8 mouse cellular contexts compared by ENCODE assay signal in the genomic region with DNA sequence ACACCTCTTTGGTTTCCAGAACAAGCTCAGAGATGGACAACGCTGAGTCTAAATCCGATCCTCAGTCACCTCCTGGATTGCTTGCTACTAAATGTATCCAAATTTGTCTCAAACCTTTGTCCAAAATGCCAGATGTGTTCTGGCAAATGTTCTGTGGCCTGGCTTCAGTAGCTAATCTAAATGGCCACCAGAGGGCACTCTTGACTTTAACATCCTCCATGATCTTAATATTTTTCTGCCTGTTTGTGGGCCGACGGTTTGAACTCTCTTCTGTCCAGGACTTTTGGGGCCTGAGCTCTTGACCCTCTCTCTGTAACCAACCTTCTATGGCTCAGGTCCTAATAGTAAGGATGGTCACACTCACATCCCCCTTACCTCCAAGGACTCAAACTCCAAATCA. TPM values are rescaled to one million over a fixed set of nuclear protein-coding genes. Genes with fewer than 3 reads are reported as not detected.
DNase-seq lines count a peak whose midpoint lies in the region; ATAC-seq and TF ChIP-seq lines count a peak whose summit lies in the region.

No protein-coding gene starts in this region.

- no peaks in the 10 kb centered on the region for H3K9me3 ChIP-seq in forebrain, embryonic 14.5 days (replicated peaks; ENCODE audit: control insufficient read depth, low read length)
- no peaks in the 10 kb centered on the region; the same call in 1 of the 2 replicates for H3K9me3 ChIP-seq in forebrain, embryonic 13.5 days (replicated peaks)
- H3K9me3 ChIP-seq in midbrain, postnatal 0 days (ENCODE audit: low read length): no peaks in the 10 kb centered on the region
- H3K9me3 ChIP-seq in midbrain, embryonic 13.5 days: no peaks in the 10 kb centered on the region
- H3K9me3 ChIP-seq in lung, embryonic 14.5 days (ENCODE audit: low read depth, low read length): no peaks in the 10 kb centered on the region

- no peak for ATAC-seq in forebrain, embryonic 14.5 days
- ATAC-seq in forebrain, embryonic 13.5 days: no peak
- no peak for ATAC-seq in midbrain, postnatal 0 days (ENCODE audit: low FRiP score)
- no peak for ATAC-seq in midbrain, embryonic 13.5 days
- ATAC-seq in lung, embryonic 14.5 days (ENCODE audit: insufficient read depth): peak; percentile 44; the same call in 1 of the 2 replicates

- peak; percentile 82 for TF ChIP-seq CTCF in midbrain, postnatal 0 days (IDR thresholded peaks at IDR 0.05)
- peak; percentile 79 for TF ChIP-seq CTCF in lung, embryonic 14.5 days (IDR thresholded peaks at IDR 0.05; ENCODE audit: low read depth)

- H3K4me1 ChIP-seq in forebrain, embryonic 14.5 days (ENCODE audit: control insufficient read depth, insufficient read depth, low read length): no peaks in the 10 kb centered on the region
- no peaks in the 10 kb centered on the region for H3K4me1 ChIP-seq in forebrain, embryonic 13.5 days
- H3K4me1 ChIP-seq in midbrain, postnatal 0 days (ENCODE audit: insufficient read depth, low read length): no peaks in the 10 kb centered on the region
- no peaks in the 10 kb centered on the region for H3K4me1 ChIP-seq in midbrain, embryonic 13.5 days (replicated peaks)
- no peaks in the 10 kb centered on the region for H3K4me1 ChIP-seq in lung, embryonic 14.5 days (ENCODE audit: insufficient read depth)

- WGBS in forebrain, embryonic 14.5 days: 22% methylated on average over 4 of the region's 4 CpGs
- WGBS in forebrain, embryonic 13.5 days: 22% methylated on average over 4 of the region's 4 CpGs
- 25% methylated on average over 4 of the region's 4 CpGs for WGBS in midbrain, postnatal 0 days
- WGBS in midbrain, embryonic 13.5 days: 27% methylated on average over 4 of the region's 4 CpGs
- WGBS in lung, embryonic 14.5 days: 14% methylated on average over 4 of the region's 4 CpGs

- intact Hi-C loops in gastrocnemius, postnatal 14 days (cut with DNase I; ENCODE audit: low total_unique reads): no loop called here

- 0 out of 2 replicates have a peak, but pooled peaks cover 4% of the 10 kb centered on the region for H3K27me3 ChIP-seq in forebrain, embryonic 14.5 days (replicated peaks; ENCODE audit: control insufficient read depth, insufficient read depth, low read length)
- peaks cover 17% of the 10 kb centered on the region for H3K27me3 ChIP-seq in forebrain, embryonic 13.5 days
- H3K27me3 ChIP-seq in midbrain, postnatal 0 days (ENCODE audit: insufficient read depth, low read length): peaks cover 8% of the 10 kb centered on the region; the same call in 1 of the 2 replicates
- H3K27me3 ChIP-seq in midbrain, embryonic 13.5 days: peaks cover 15% of the 10 kb centered on the region; the same call in 1 of the 2 replicates
- H3K27me3 ChIP-seq in lung, embryonic 14.5 days (ENCODE audit: insufficient read depth, low read length): peaks cover 2% of the 10 kb centered on the region; the same call in 1 of the 2 replicates

- H3K9ac ChIP-seq in forebrain, embryonic 14.5 days (ENCODE audit: low read length): no peak overlapping the region
- no peak overlapping the region for H3K9ac ChIP-seq in forebrain, embryonic 13.5 days
- no peak overlapping the region for H3K9ac ChIP-seq in midbrain, postnatal 0 days (replicated peaks; ENCODE audit: low read length, poor library complexity, severe bottlenecking)
- H3K9ac ChIP-seq in midbrain, embryonic 13.5 days (replicated peaks): no peak overlapping the region
- no peak overlapping the region for H3K9ac ChIP-seq in lung, embryonic 14.5 days

- H3K27ac ChIP-seq in forebrain, embryonic 14.5 days (ENCODE audit: low read depth, low read length): no peak overlapping the region
- no peak overlapping the region for H3K27ac ChIP-seq in forebrain, embryonic 13.5 days
- H3K27ac ChIP-seq in midbrain, postnatal 0 days (ENCODE audit: low read depth, low read length): no peak overlapping the region
- no peak overlapping the region for H3K27ac ChIP-seq in midbrain, embryonic 13.5 days
- H3K27ac ChIP-seq in lung, embryonic 14.5 days (ENCODE audit: low read depth): no peak overlapping the region

- H3K36me3 ChIP-seq in forebrain, embryonic 14.5 days (ENCODE audit: control insufficient read depth, insufficient read depth, low read length): no peaks in the 10 kb centered on the region
- no peaks in the 10 kb centered on the region for H3K36me3 ChIP-seq in forebrain, embryonic 13.5 days (ENCODE audit: poor library complexity, severe bottlenecking)
- H3K36me3 ChIP-seq in midbrain, postnatal 0 days (ENCODE audit: insufficient read depth, low read length): no peaks in the 10 kb centered on the region
- no peaks in the 10 kb centered on the region for H3K36me3 ChIP-seq in midbrain, embryonic 13.5 days
- H3K36me3 ChIP-seq in lung, embryonic 14.5 days (ENCODE audit: insufficient read depth): no peaks in the 10 kb centered on the region

- H3K4me3 ChIP-seq in forebrain, embryonic 14.5 days (ENCODE audit: low read depth, low read length): no peak overlapping the region
- no peak overlapping the region for H3K4me3 ChIP-seq in forebrain, embryonic 13.5 days
- H3K4me3 ChIP-seq in midbrain, postnatal 0 days (ENCODE audit: low read depth, low read length): no peak overlapping the region
- H3K4me3 ChIP-seq in midbrain, embryonic 13.5 days (replicated peaks): no peak overlapping the region
- no peak overlapping the region for H3K4me3 ChIP-seq in lung, embryonic 14.5 days (ENCODE audit: low read depth, low read length)

- no peak overlapping the region for H3K4me2 ChIP-seq in forebrain, embryonic 14.5 days (ENCODE audit: low read length)
- H3K4me2 ChIP-seq in forebrain, embryonic 13.5 days: no peak overlapping the region
- no peak overlapping the region for H3K4me2 ChIP-seq in midbrain, postnatal 0 days (ENCODE audit: low read depth, low read length, poor library complexity, severe bottlenecking)
- H3K4me2 ChIP-seq in midbrain, embryonic 13.5 days (replicated peaks): no peak overlapping the region
- H3K4me2 ChIP-seq in lung, embryonic 14.5 days: no peak overlapping the region

- peak; percentile 79 for DNase-seq in forebrain, embryonic 14.5 days (ENCODE audit: low spot score)
- DNase-seq in midbrain, postnatal 0 days (ENCODE audit: low spot score): peak; percentile 85
- DNase-seq in c-Kit-negative CD71-positive TER-119-positive erythroid progenitor cells, embryonic 14.5 days (ENCODE audit: low read depth, low spot score): peak; percentile 30
- DNase-seq in gastrocnemius, postnatal 14 days: peak; percentile 11
- peak; percentile 92 for DNase-seq in lung, embryonic 14.5 days
- DNase-seq in testis, postnatal 10 days (ENCODE audit: low spot score): peak; percentile 62

RNA-seq across cellular contexts. Expression of gene Topaz1, which starts 10.4 kb away (rescaled TPM):
- polyA plus RNA-seq in forebrain, embryonic 14.5 days (2014; fragmentation: Nextera tagmentation; extraction: Ambion mirVana): not detected in 2 replicates
- polyA plus RNA-seq in forebrain, embryonic 13.5 days (2015; fragmentation: Nextera tagmentation; extraction: Ambion mirVana): not detected in 2 replicates
- total RNA-seq in midbrain, postnatal 0 days (2014; rRNA removed): not detected in 2 replicates
- polyA plus RNA-seq in midbrain, postnatal 0 days (2015; fragmentation: Nextera tagmentation; extraction: Ambion mirVana): not detected in 2 replicates
- not detected in 2 replicates for polyA plus RNA-seq in midbrain, embryonic 13.5 days (2015; fragmentation: Nextera tagmentation; extraction: Ambion mirVana)
- total RNA-seq in gastrocnemius, postnatal 14 days (2021): not detected
- polyA plus RNA-seq in lung, embryonic 14.5 days (2014; fragmentation: Nextera tagmentation; extraction: Ambion mirVana): 0.09 TPM in 1 of 2 replicates, not detected in the other

Comparison
In these comparisons a context has a peak if more than half of its experiments do, and no peak if none do; other contexts are left out.
1. DNase-seq: peak in every context shown above with its lines; median percentile 92 in lung, embryonic 14.5 days; 85 in midbrain, postnatal 0 days; 79 in forebrain, embryonic 14.5 days; 62 in testis, postnatal 10 days; 30 in c-Kit-negative CD71-positive TER-119-positive erythroid progenitor cells, embryonic 14.5 days; 11 in gastrocnemius, postnatal 14 days.